Comparison of ENCODE assay signal across 22 mouse cellular contexts in the genomic region with DNA sequence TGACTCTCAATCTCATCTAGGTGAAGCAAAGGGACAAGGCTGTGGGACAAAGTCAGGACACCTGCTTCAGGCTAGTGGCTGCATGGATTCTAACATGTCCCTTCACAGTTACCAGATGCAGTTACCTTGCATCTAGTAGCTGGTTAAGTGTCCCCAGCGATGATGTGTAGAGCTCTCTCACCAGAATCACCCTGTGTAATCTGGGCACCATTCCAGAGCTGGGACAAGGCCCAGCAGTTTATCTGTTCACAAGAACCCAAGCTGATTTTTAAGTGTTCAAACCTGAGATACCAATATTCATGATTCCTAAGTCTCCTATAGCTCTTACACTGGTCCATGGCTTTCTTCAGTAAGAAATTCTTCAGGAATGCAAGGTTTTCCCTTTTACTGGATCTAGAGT.
A peak's percentile ranks its signal among the peaks of the same experiment; 100 is the strongest.
DNase-seq lines count a peak whose midpoint lies in the region; ATAC-seq and TF ChIP-seq lines count a peak whose summit lies in the region.
"Had no signal": no experiment of that assay in that cellular context is flagged by ENCODE, and none has a peak within 500 bp of the region (broad histone marks: within the 10 kb centered on the region; RNA-seq: fewer than 3 reads in every experiment).

No protein-coding gene starts in this region.

- H3K4me3 ChIP-seq in MEL (ENCODE audit: control insufficient read depth in 1 of 2, insufficient read depth in 1 of 2, low read depth in 2 of 2, low read length in 2 of 2) = no peak overlapping the region
- no peak overlapping the region for H3K4me3 ChIP-seq in embryonic fibroblast, embryonic 13.5 days (ENCODE audit: insufficient read depth, low read length)
- H3K4me3 ChIP-seq in liver, postnatal 0 days (ENCODE audit: low read depth, low read length) = no peak overlapping the region
- no peak overlapping the region for H3K4me3 ChIP-seq in midbrain, embryonic 11.5 days (ENCODE audit: low read depth, low read length)
- H3K4me3 ChIP-seq: erythroblast, embryonic 14.5 days; gastrocnemius, adult 2 months; heart, embryonic 12.5 days; liver, embryonic 12.5 days had no signal

- 0 out of 4 replicates have a peak, but pooled peaks cover 0 to 6% of the 10 kb centered on the region in 2 experiments for H3K4me1 ChIP-seq in MEL (ENCODE audit: control insufficient read depth in 1 of 2, insufficient read depth in 2 of 2, low read length in 2 of 2)
- peaks cover 10% of the 10 kb centered on the region for H3K4me1 ChIP-seq in embryonic fibroblast, embryonic 13.5 days (ENCODE audit: control insufficient read depth, insufficient read depth, low read length)
- H3K4me1 ChIP-seq in liver, postnatal 0 days (ENCODE audit: insufficient read depth) = no peaks in the 10 kb centered on the region
- peaks cover 9% of the 10 kb centered on the region for H3K4me1 ChIP-seq in midbrain, embryonic 11.5 days (ENCODE audit: control insufficient read depth, insufficient read depth, low read length)

- H3K9me3 ChIP-seq in MEL (replicated peaks; ENCODE audit: insufficient read depth, low read length) = no peaks in the 10 kb centered on the region
- no peaks in the 10 kb centered on the region for H3K9me3 ChIP-seq in liver, postnatal 0 days (ENCODE audit: low read length)
- no peaks in the 10 kb centered on the region for H3K9me3 ChIP-seq in midbrain, embryonic 11.5 days (ENCODE audit: control insufficient read depth, low read length)
- H3K9me3 ChIP-seq: heart, embryonic 12.5 days; liver, embryonic 12.5 days had no signal

- no peaks in the 10 kb centered on the region for H3K79me2 ChIP-seq in MEL (ENCODE audit: control insufficient read depth, insufficient read depth, low read length, poor library complexity)

- no peak for ATAC-seq in cerebellum, adult (ENCODE audit: insufficient number of reproducible peaks, low FRiP score, low TSS enrichment)
- no peak for ATAC-seq in liver, postnatal 0 days
- no peak for ATAC-seq in midbrain, embryonic 11.5 days (ENCODE audit: low FRiP score)
- ATAC-seq: forebrain, postnatal 0 days; intestine, embryonic 16.5 days; liver, embryonic 12.5 days had no signal

- no peak for TF ChIP-seq RAD21 in MEL (IDR thresholded peaks at IDR 0.05; ENCODE audit: low read depth, low read length)

- no peak overlapping the region for H3K27ac ChIP-seq in MEL (ENCODE audit: control insufficient read depth, low read depth, low read length)
- H3K27ac ChIP-seq in embryonic fibroblast, embryonic 13.5 days (ENCODE audit: insufficient read depth, low read length) = peak overlapping the region; percentile 71; the same call in 1 of the 2 replicates
- no peak overlapping the region for H3K27ac ChIP-seq in liver, postnatal 0 days (ENCODE audit: low read depth)
- no peak overlapping the region for H3K27ac ChIP-seq in midbrain, embryonic 11.5 days (ENCODE audit: low read depth, low read length)
- H3K27ac ChIP-seq: gastrocnemius, adult 2 months; hindbrain, embryonic 14.5 days; liver, embryonic 12.5 days had no signal

- H3K4me2 ChIP-seq in liver, postnatal 0 days (ENCODE audit: low read depth, low read length) = no peak overlapping the region
- H3K4me2 ChIP-seq in midbrain, embryonic 11.5 days = no peak overlapping the region
- H3K4me2 ChIP-seq: heart, embryonic 12.5 days; hindbrain, embryonic 14.5 days; liver, embryonic 12.5 days; lung, embryonic 14.5 days had no signal

- no peaks in the 10 kb centered on the region for H3K36me3 ChIP-seq in MEL (ENCODE audit: control insufficient read depth in 1 of 2, insufficient read depth in 2 of 2, low read length in 2 of 2)
- no peaks in the 10 kb centered on the region for H3K36me3 ChIP-seq in liver, postnatal 0 days (replicated peaks; ENCODE audit: insufficient read depth, low read length)
- no peaks in the 10 kb centered on the region for H3K36me3 ChIP-seq in midbrain, embryonic 11.5 days (ENCODE audit: control insufficient read depth, insufficient read depth, low read length)
- H3K36me3 ChIP-seq: heart, embryonic 12.5 days; liver, embryonic 12.5 days had no signal

- no peaks in the 10 kb centered on the region for H3K27me3 ChIP-seq in MEL (ENCODE audit: control insufficient read depth in 1 of 2, insufficient read depth in 2 of 2, low read length in 2 of 2)
- no peaks in the 10 kb centered on the region for H3K27me3 ChIP-seq in liver, postnatal 0 days (ENCODE audit: insufficient read depth, low read length)
- H3K27me3 ChIP-seq in midbrain, embryonic 11.5 days (ENCODE audit: control insufficient read depth, insufficient read depth, low read length) = no peaks in the 10 kb centered on the region
- H3K27me3 ChIP-seq: CH12.LX; heart, embryonic 12.5 days; liver, embryonic 12.5 days had no signal

- WGBS in liver, postnatal 0 days (ENCODE audit: insufficient replicate concordance) = 71% methylated on average over 1 of the region's 1 CpGs
- WGBS in midbrain, embryonic 11.5 days = 91% methylated on average over 1 of the region's 1 CpGs

- no peak for TF ChIP-seq POLR2A in MEL (IDR thresholded peaks at IDR 0.05; ENCODE audit: control insufficient read depth in 1 of 2, insufficient read depth in 1 of 2, low read depth in 1 of 2, low read length in 2 of 2, poor library complexity in 1 of 2)
- no peak for TF ChIP-seq POLR2A in embryonic fibroblast, embryonic 13.5 days (IDR thresholded peaks at IDR 0.05; ENCODE audit: low read depth, low read length)

- no peak overlapping the region for H3K9ac ChIP-seq in MEL (ENCODE audit: control insufficient read depth, low read depth, low read length, poor library complexity, severe bottlenecking)
- H3K9ac ChIP-seq in liver, postnatal 0 days (replicated peaks) = no peak overlapping the region
- no peak overlapping the region for H3K9ac ChIP-seq in midbrain, embryonic 11.5 days (ENCODE audit: low read length)
- H3K9ac ChIP-seq: forebrain, postnatal 0 days; heart, embryonic 12.5 days; hindbrain, embryonic 14.5 days; liver, embryonic 12.5 days; lung, embryonic 14.5 days had no signal

- no peak for TF ChIP-seq EP300 in MEL (IDR thresholded peaks at IDR 0.05; ENCODE audit: low read depth in 1 of 2, low read length in 2 of 2)
- no peak for TF ChIP-seq EP300 in liver, postnatal 0 days (IDR thresholded peaks at IDR 0.05; ENCODE audit: low read depth)

- TF ChIP-seq CTCF in MEL (IDR thresholded peaks at IDR 0.05 in 2 of 3, conservative IDR thresholded peaks at IDR 0.05 in 1 of 3; ENCODE audit: control insufficient read depth in 1 of 3, insufficient read depth in 1 of 3, low read depth in 2 of 3, low read length in 3 of 3, poor library complexity in 1 of 3, severe bottlenecking in 1 of 3) = no peak
- no peak for TF ChIP-seq CTCF in embryonic fibroblast, embryonic 13.5 days (IDR thresholded peaks at IDR 0.05; ENCODE audit: borderline replicate concordance, insufficient read depth, low read length)
- TF ChIP-seq CTCF in liver, postnatal 0 days (IDR thresholded peaks at IDR 0.05; ENCODE audit: low read depth) = no peak

- peak; percentile 50 to 59 for DNase-seq in cerebellum, adult 18-20 months
- DNase-seq in MEL (ENCODE audit: low read depth, low spot score) = peak; percentile 13
- DNase-seq in cerebellum, adult 8-10 months = peak; percentile 49
- no peak for DNase-seq in layer of hippocampus, adult 8-10 months (ENCODE audit: low spot score in 2 of 2)
- DNase-seq in liver, postnatal 0 days = no peak
- no peak for DNase-seq in midbrain, embryonic 11.5 days (ENCODE audit: low spot score, missing footprints)
- DNase-seq: adrenal gland, adult 2 months; forebrain, postnatal 0 days; gastrocnemius, adult 2 months; layer of hippocampus, postnatal 36 days; lung, embryonic 14.5 days; lung, postnatal 4 days; retina, postnatal 1 day; thymus, postnatal 36 days had no signal

TF ChIP-seq in MEL, 35 proteins besides CTCF, POLR2A, EP300 and RAD21:
- TF ChIP-seq CHD1 (IDR thresholded peaks at IDR 0.05; ENCODE audit: low read depth, low read length) (no peak), MYC (IDR thresholded peaks at IDR 0.05; ENCODE audit: low read depth, low read length) (no peak)

Comparison
In these comparisons a context has a peak if more than half of its experiments do, and no peak if none do; other contexts are left out.
1. DNase-seq: peak in cerebellum, adult 18-20 months (2 of 2), MEL (single experiment) and cerebellum, adult 8-10 months (single experiment); none in layer of hippocampus, adult 8-10 months (0 of 2), liver, postnatal 0 days (single experiment) and midbrain, embryonic 11.5 days (single experiment).